Mouse (Mus musculus): ENCODE data around the gene Pzp. TPM values are rescaled to one million over a fixed set of nuclear protein-coding genes. Genes with fewer than 3 reads are reported as not detected.

Pzp gene
- total and polyA plus RNA-seq, 3 experiments: not detected

DNA sequence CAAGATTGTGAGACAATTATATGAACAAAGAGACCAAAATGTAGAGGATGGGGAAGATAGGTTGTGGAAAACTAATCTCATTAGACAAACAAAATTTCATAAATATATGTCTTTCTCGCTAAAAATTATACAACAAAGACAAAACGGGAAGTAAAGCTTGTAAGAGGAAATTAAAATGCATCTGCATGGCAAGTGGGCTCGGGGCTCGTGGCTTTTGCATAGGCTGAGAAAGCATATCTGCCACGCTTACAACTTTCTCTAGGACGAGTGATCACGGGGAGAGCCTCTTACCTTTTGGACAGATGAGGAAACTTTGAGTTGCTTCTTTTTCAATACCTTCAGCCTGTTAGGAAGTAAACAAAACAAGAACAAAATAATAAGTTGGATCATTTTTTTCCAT, 27.5 kb upstream of the Pzp start:
- no peaks in the 10 kb centered on the region for H3K36me3 ChIP-seq (replicated peaks in 1 of 2; ENCODE audit: control insufficient read depth in 1 of 2, insufficient read depth in 1 of 2, low read length in 1 of 2)
- no peak overlapping the region for H3K27ac ChIP-seq (ENCODE audit: insufficient read depth, low read depth)
- H3K4me1 ChIP-seq (ENCODE audit: control insufficient read depth in 1 of 2, insufficient read depth in 2 of 2): peaks cover 0 to 9% of the 10 kb centered on the region in 2 experiments; a peak in 2 of 4 replicates
- dilution Hi-C loops (cut with MboI; ENCODE audit: extremely low pct_ligation_motif_present, extremely low pct_unique_long_range_greater_than_20kb, low sequenced_read_pairs): no loop called here
- no peak overlapping the region for H3K4me3 ChIP-seq (replicated peaks in 1 of 3; ENCODE audit: low read depth in 2 of 3, low read length in 2 of 3, poor library complexity in 1 of 3)
- in situ Hi-C loops (cut with MboI; ENCODE audit: low pct_ligation_motif_present, low pct_unique_long_range_greater_than_20kb, low sequenced_read_pairs): no loop called here
- H3K9me3 ChIP-seq (replicated peaks; ENCODE audit: low read length): no peaks in the 10 kb centered on the region
- DNase-seq (ENCODE audit: extremely low read depth): no peak
- no peak overlapping the region for H3K4me2 ChIP-seq (ENCODE audit: insufficient read depth, low read depth, poor library complexity, severe bottlenecking)
- H3K27me3 ChIP-seq (replicated peaks): peaks cover 2% of the 10 kb centered on the region
- TF ChIP-seq SMC3 (IDR thresholded peaks at IDR 0.05; ENCODE audit: low read depth, low read length) (no peak), RAD21 (IDR thresholded peaks at IDR 0.05; ENCODE audit: low read depth, low read length) (no peak)
- H3K9ac ChIP-seq (ENCODE audit: insufficient read depth, low read depth): no peak overlapping the region
- H3K79me2 ChIP-seq (replicated peaks; ENCODE audit: control insufficient read depth, extremely low read depth, insufficient read depth, poor library complexity, severe bottlenecking): no peaks in the 10 kb centered on the region

DNA sequence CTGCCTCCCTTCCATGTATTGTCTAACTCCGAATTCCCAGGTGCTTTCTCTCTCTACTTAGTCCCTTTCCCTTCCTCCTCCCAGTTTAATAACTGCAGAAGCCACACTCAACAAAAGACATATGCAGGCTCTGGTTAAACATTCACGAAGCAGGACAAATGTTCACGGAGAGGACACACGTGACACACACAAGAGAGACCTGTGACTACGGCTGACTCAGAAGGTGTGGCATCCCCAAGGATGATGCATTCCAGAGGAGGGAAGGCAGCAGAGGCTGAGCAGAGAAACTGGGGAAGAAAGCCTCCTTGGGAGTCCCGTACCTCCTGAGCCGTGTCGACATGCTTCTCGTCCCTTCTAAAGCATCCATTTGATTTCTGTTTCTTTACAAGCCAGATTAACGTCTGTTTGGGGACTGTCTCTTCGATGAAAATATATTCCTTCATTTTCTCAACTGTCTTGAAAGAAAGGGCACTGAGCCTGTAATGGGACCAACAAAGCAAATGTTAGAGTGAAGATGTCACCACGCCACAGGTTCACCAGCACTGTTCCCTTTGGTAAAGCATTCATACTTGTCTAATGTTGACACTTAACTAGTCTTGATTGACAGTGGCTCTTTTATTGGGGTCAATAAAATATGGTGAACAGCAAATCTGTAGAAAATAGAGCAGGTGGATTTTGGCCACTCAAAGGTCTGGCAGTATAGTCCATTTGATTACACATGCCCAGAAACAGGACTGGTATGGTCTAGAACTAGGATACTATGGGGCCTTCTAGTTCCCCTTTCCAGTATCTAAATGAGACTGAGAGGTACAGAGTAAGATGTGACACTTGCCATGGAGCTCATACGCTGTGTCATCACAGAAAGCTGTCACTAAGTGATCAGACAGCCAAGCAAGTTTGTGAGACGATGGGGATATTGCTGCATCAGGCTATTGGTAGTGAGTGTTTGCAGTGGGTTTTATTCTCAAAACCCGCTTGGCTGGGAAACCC, 23.2 kb upstream of the Pzp start:
- H3K27me3 ChIP-seq (replicated peaks): no peaks in the 10 kb centered on the region
- no peaks in the 10 kb centered on the region for H3K79me2 ChIP-seq (replicated peaks; ENCODE audit: control insufficient read depth, extremely low read depth, insufficient read depth, poor library complexity, severe bottlenecking)
- no peaks in the 10 kb centered on the region for H3K36me3 ChIP-seq (replicated peaks in 1 of 2; ENCODE audit: control insufficient read depth in 1 of 2, insufficient read depth in 1 of 2, low read length in 1 of 2)
- no peak overlapping the region for H3K4me3 ChIP-seq (replicated peaks in 1 of 3; ENCODE audit: low read depth in 2 of 3, low read length in 2 of 3, poor library complexity in 1 of 3)
- no peaks in the 10 kb centered on the region for H3K9me3 ChIP-seq (replicated peaks; ENCODE audit: low read length)
- no peak for TF ChIP-seq NRF1 (IDR thresholded peaks at IDR 0.05; ENCODE audit: low read depth, low read length)
- TF ChIP-seq JUN (IDR thresholded peaks at IDR 0.05; ENCODE audit: insufficient read depth, low read depth, low read length): peak; percentile 18; the same call in 1 of the 2 replicates
- no peak for TF ChIP-seq GABPA (IDR thresholded peaks at IDR 0.05; ENCODE audit: insufficient replicate concordance, low read depth, low read length)
- TF ChIP-seq NELFE (IDR thresholded peaks at IDR 0.05; ENCODE audit: low read depth, low read length): no peak
- no peak for TF ChIP-seq HCFC1 (IDR thresholded peaks at IDR 0.05; ENCODE audit: low read depth, low read length)
- TF ChIP-seq IRF4 (IDR thresholded peaks at IDR 0.05; ENCODE audit: low read depth, low read length): peak; percentile 70
- TF ChIP-seq POLR2AphosphoS2 (IDR thresholded peaks at IDR 0.05; ENCODE audit: low read depth, low read length): no peak
- TF ChIP-seq EP300 (IDR thresholded peaks at IDR 0.05; ENCODE audit: low read length): peak; percentile 60
- no peak for TF ChIP-seq CHD2 (IDR thresholded peaks at IDR 0.05; ENCODE audit: low read length)
- in situ Hi-C loops (cut with MboI; ENCODE audit: low pct_ligation_motif_present, low pct_unique_long_range_greater_than_20kb, low sequenced_read_pairs) (no loop called here), dilution Hi-C loops (cut with MboI; ENCODE audit: extremely low pct_ligation_motif_present, extremely low pct_unique_long_range_greater_than_20kb, low sequenced_read_pairs) (no loop called here)
- no peak overlapping the region for H3K9ac ChIP-seq (ENCODE audit: insufficient read depth, low read depth)
- H3K4me1 ChIP-seq (ENCODE audit: control insufficient read depth in 1 of 2, insufficient read depth in 2 of 2): peaks cover 0 to 9% of the 10 kb centered on the region in 2 experiments; a peak in 2 of 4 replicates
- peak overlapping the region; percentile 51 for H3K4me2 ChIP-seq (ENCODE audit: insufficient read depth, low read depth, poor library complexity, severe bottlenecking)
- peak; percentile 46 for DNase-seq (ENCODE audit: extremely low read depth)
- no peak overlapping the region for H3K27ac ChIP-seq (ENCODE audit: insufficient read depth, low read depth)

DNA sequence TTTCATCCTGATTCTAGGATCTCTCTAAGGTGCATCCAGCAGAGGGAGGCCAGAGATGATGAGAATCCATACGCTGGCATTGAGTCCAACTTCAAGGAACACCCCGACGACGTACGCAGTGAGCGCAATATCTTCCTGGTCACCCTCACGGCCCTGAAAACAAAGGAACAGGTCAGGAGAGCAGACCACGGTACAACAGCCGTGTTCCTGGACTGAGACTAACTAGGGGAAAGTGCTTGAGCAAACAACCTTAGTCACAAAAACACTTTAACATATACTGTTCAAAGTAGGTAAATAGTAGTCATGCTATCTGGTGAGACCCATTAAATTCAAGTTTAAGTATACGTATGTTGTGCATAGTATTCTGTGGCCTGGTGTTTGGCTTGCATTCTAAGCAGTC, 22.0 kb upstream of the Pzp start:
- Histone ChIP-seq H3K27ac (ENCODE audit: insufficient read depth, low read depth) (no peak overlapping the region), H3K4me3 (replicated peaks in 1 of 3; ENCODE audit: low read depth in 2 of 3, low read length in 2 of 3, poor library complexity in 1 of 3) (no peak overlapping the region), H3K79me2 (replicated peaks; ENCODE audit: control insufficient read depth, extremely low read depth, insufficient read depth, poor library complexity, severe bottlenecking) (no peaks in the 10 kb centered on the region), H3K36me3 (replicated peaks in 1 of 2; ENCODE audit: control insufficient read depth in 1 of 2, insufficient read depth in 1 of 2, low read length in 1 of 2) (no peaks in the 10 kb centered on the region), H3K4me1 (ENCODE audit: control insufficient read depth in 1 of 2, insufficient read depth in 2 of 2) (peaks cover 0 to 9% of the 10 kb centered on the region in 2 experiments; a peak in 2 of 4 replicates), H3K27me3 (replicated peaks) (no peaks in the 10 kb centered on the region), H3K4me2 (ENCODE audit: insufficient read depth, low read depth, poor library complexity, severe bottlenecking) (no peak overlapping the region), H3K9me3 (replicated peaks; ENCODE audit: low read length) (no peaks in the 10 kb centered on the region), H3K9ac (ENCODE audit: insufficient read depth, low read depth) (no peak overlapping the region)
- no peak for DNase-seq (ENCODE audit: extremely low read depth)
- TF ChIP-seq MAZ (IDR thresholded peaks at IDR 0.05; ENCODE audit: low read depth, low read length) (no peak), ELF1 (IDR thresholded peaks at IDR 0.05; ENCODE audit: low read depth, low read length) (no peak), NRF1 (IDR thresholded peaks at IDR 0.05; ENCODE audit: low read depth, low read length) (no peak), JUN (IDR thresholded peaks at IDR 0.05; ENCODE audit: insufficient read depth, low read depth, low read length) (no peak), TBP (conservative IDR thresholded peaks at IDR 0.05; ENCODE audit: low read depth, low read length) (no peak), MAX (IDR thresholded peaks at IDR 0.05; ENCODE audit: low read length) (no peak), TCF12 (IDR thresholded peaks at IDR 0.05; ENCODE audit: low read depth, low read length) (no peak), PAX5 (IDR thresholded peaks at IDR 0.05; ENCODE audit: low read length) (no peak), JUND (conservative IDR thresholded peaks at IDR 0.05; ENCODE audit: low read depth, low read length) (no peak)
- in situ Hi-C loops (cut with MboI; ENCODE audit: low pct_ligation_motif_present, low pct_unique_long_range_greater_than_20kb, low sequenced_read_pairs): no loop called here
- dilution Hi-C loops (cut with MboI; ENCODE audit: extremely low pct_ligation_motif_present, extremely low pct_unique_long_range_greater_than_20kb, low sequenced_read_pairs): no loop called here
